Mouse (Mus musculus) 3134 (cell line): ENCODE data around the gene Tjp2.

Experiments used
- DNase-seq: peaks from one replicate; pipeline ENCODE4 v3.0.0-alpha.2; 2011; ENCODE audit warnings: low spot score; ENCODE audit not compliant: insufficient read length; ENCODE audit errors: extremely low read depth

The Tjp2 gene

GRCm38 (mm10) chr19:24137392-24137791, 87.4 kb downstream of the Tjp2 start:
- DNase-seq: no peak

GRCm38 (mm10) chr19:24134991-24135390, 89.8 kb downstream of the Tjp2 start:
- no peak for DNase-seq

GRCm38 (mm10) chr19:24134144-24134911, 90.5 kb downstream of the Tjp2 start:
- no peak for DNase-seq

- no peak for DNase-seq
Measured at GRCm38 (mm10) chr19:24123534-24124290, 101.1 kb downstream of the Tjp2 start.

GRCm38 (mm10) chr19:24123087-24123486, 101.7 kb downstream of the Tjp2 start:
- DNase-seq: no peak

GRCm38 (mm10) chr19:24122647-24123046, 102.2 kb downstream of the Tjp2 start:
- no peak for DNase-seq

GRCm38 (mm10) chr19:24120811-24121210, 104.0 kb downstream of the Tjp2 start:
- no peak for DNase-seq

- DNase-seq: no peak
Measured at GRCm38 (mm10) chr19:24118775-24119174, 106.1 kb downstream of the Tjp2 start.

- DNase-seq: no peak
Measured at GRCm38 (mm10) chr19:24111581-24111980, 113.2 kb downstream of the Tjp2 start.

GRCm38 (mm10) chr19:24107707-24108106, 117.1 kb downstream of the Tjp2 start:
- no peak for DNase-seq

- no peak for DNase-seq
Measured at GRCm38 (mm10) chr19:24103802-24104201, 121.0 kb downstream of the Tjp2 start.

GRCm38 (mm10) chr19:24102562-24103126, 122.2 kb downstream of the Tjp2 start:
- DNase-seq: no peak

GRCm38 (mm10) chr19:24101183-24101582, 123.6 kb downstream of the Tjp2 start:
- DNase-seq: no peak

GRCm38 (mm10) chr19:24098691-24099090, 126.1 kb downstream of the Tjp2 start:
- no peak for DNase-seq

GRCm38 (mm10) chr19:24097666-24098455, 127.0 kb downstream of the Tjp2 start:
- no peak for DNase-seq

GRCm38 (mm10) chr19:24092060-24092459, 132.8 kb downstream of the Tjp2 start:
- DNase-seq: peak; percentile 36

- no peak for DNase-seq
Measured at GRCm38 (mm10) chr19:24090366-24090765, 134.5 kb downstream of the Tjp2 start.

- DNase-seq: no peak
Measured at GRCm38 (mm10) chr19:24085306-24085705, 139.5 kb downstream of the Tjp2 start.

GRCm38 (mm10) chr19:24080417-24081080, 144.3 kb downstream of the Tjp2 start:
- DNase-seq: no peak

GRCm38 (mm10) chr19:24077658-24078057, 147.2 kb downstream of the Tjp2 start:
- no peak for DNase-seq
